Mouse (Mus musculus) cortical plate, adult 2 months (tissue): Measurements from ENCODE around the gene Ovol3.

Source experiments
- CTCF ChIP-seq: fragments of 200-500 bp; IDR thresholded peaks from 2 replicates; pipeline ENCODE4 v1.5.1; 2011; ENCODE audit warnings: mild to moderate bottlenecking, control low read depth, low read length; ENCODE audit not compliant: insufficient read depth; ENCODE audit errors: extremely low read depth
- POLR2A ChIP-seq: fragments of 200-500 bp; IDR thresholded peaks from 2 replicates; pipeline ENCODE4 v1.6.1; 2011; ENCODE audit warnings: mild to moderate bottlenecking, low read length, control low read depth; ENCODE audit not compliant: insufficient read depth; ENCODE audit errors: extremely low read depth

- TF ChIP-seq CTCF (no peak), POLR2A (no peak)
These were observed 1.2 kb downstream of the Ovol3 start for GRCm38 (mm10) chr7:30234276-30234858.
